Mouse (Mus musculus) lung, adult 18-20 months (tissue): ENCODE results near the gene Pcgf5.

Experiments
- DNase-seq, 2 experiments: peaks; one replicate each; pipeline ENCODE4 v3.0.0; 2022; ENCODE audit warnings: mixed read lengths in 2 of 2

The Pcgf5 gene

GRCm38 (mm10) chr19:36348161-36348800 is at the start of gene Pcgf5:
TSS of gene Pcgf5 (plus strand) at chr19:36348309.
- DNase-seq, result peak; percentile 83 to 89

GRCm38 (mm10) chr19:36305542-36305941 is 42.6 kb upstream of the Pcgf5 start:
- no peak for DNase-seq

- no peak for DNase-seq
These were observed 34.1 kb upstream of the Pcgf5 start for GRCm38 (mm10) chr19:36314010-36314409.

GRCm38 (mm10) chr19:36319735-36320134 is 28.4 kb upstream of the Pcgf5 start:
- DNase-seq, result no peak

- no peak for DNase-seq
These were observed 27.0 kb upstream of the Pcgf5 start for GRCm38 (mm10) chr19:36321066-36321465.

- no peak for DNase-seq
These were observed 24.8 kb upstream of the Pcgf5 start for GRCm38 (mm10) chr19:36323326-36323725.

- no peak for DNase-seq
These were observed 19.4 kb upstream of the Pcgf5 start for GRCm38 (mm10) chr19:36328678-36329077.

- peak in 1 of 2 experiments; percentile 2 for DNase-seq
These were observed 733 bp upstream of the Pcgf5 start for GRCm38 (mm10) chr19:36347376-36347775.

GRCm38 (mm10) chr19:36347831-36348160 is 313 bp upstream of the Pcgf5 start:
- DNase-seq, result no peak

GRCm38 (mm10) chr19:36348801-36349486 is 835 bp downstream of the Pcgf5 start:
- DNase-seq, result peak; percentile 59 to 69

GRCm38 (mm10) chr19:36349487-36349955 is 1.4 kb downstream of the Pcgf5 start:
- peak in 1 of 2 experiments; percentile 6 for DNase-seq

- no peak for DNase-seq
These were observed 2.1 kb downstream of the Pcgf5 start for GRCm38 (mm10) chr19:36350181-36350580.

- DNase-seq, result no peak
These were observed 2.8 kb downstream of the Pcgf5 start for GRCm38 (mm10) chr19:36350870-36351269.

- no peak for DNase-seq
These were observed 14.4 kb downstream of the Pcgf5 start for GRCm38 (mm10) chr19:36362541-36362940.

- no peak for DNase-seq
These were observed 16.6 kb downstream of the Pcgf5 start for GRCm38 (mm10) chr19:36364757-36365156.

GRCm38 (mm10) chr19:36371478-36371877 is 23.4 kb downstream of the Pcgf5 start:
- DNase-seq, result no peak

GRCm38 (mm10) chr19:36373056-36373621 is 25.0 kb downstream of the Pcgf5 start:
- no peak for DNase-seq

- peak in 1 of 2 experiments; percentile 3 for DNase-seq
These were observed 27.2 kb downstream of the Pcgf5 start for GRCm38 (mm10) chr19:36375200-36375783.

GRCm38 (mm10) chr19:36377729-36378128 is 29.6 kb downstream of the Pcgf5 start:
- DNase-seq, result no peak

- DNase-seq, result no peak
These were observed 30.6 kb downstream of the Pcgf5 start for GRCm38 (mm10) chr19:36378511-36379232.

GRCm38 (mm10) chr19:36382901-36383300 is 34.8 kb downstream of the Pcgf5 start:
- DNase-seq, result no peak

- no peak for DNase-seq
These were observed 35.9 kb downstream of the Pcgf5 start for GRCm38 (mm10) chr19:36383977-36384376.

- no peak for DNase-seq
These were observed 36.3 kb downstream of the Pcgf5 start for GRCm38 (mm10) chr19:36384426-36384825.
